Mouse (Mus musculus) embryonic facial prominence, embryonic 12.5 days (tissue): ENCODE data around the gene Itch. TPM values are rescaled to one million over a fixed set of nuclear protein-coding genes. Genes with fewer than 3 reads are reported as not detected.

ENCODE experiments used
- ATAC-seq: fragments of 200-750 bp; cut with Nextera tagmentation; 2 replicates; pipeline ENCODE4 v1.8.0; 2017; ENCODE audit not compliant: insufficient number of reproducible peaks, insufficient read depth, low FRiP score, low TSS enrichment
- H3K27ac ChIP-seq: fragments of 300-500 bp; sonication (generic); 2 replicates; pipeline ENCODE4 v1.5.1; 2016; ENCODE audit warnings: mild to moderate bottlenecking
- H3K27me3 ChIP-seq: fragments of 300-500 bp; sonication (generic); 2 replicates; pipeline ENCODE4 v1.6.1; 2016; ENCODE audit warnings: mild to moderate bottlenecking, moderate library complexity
- H3K36me3 ChIP-seq: fragments of 300-500 bp; sonication (generic); 2 replicates; pipeline ENCODE4 v1.6.1; 2016; ENCODE audit warnings: mild to moderate bottlenecking
- H3K4me1 ChIP-seq: fragments of 300-500 bp; sonication (generic); 2 replicates; pipeline ENCODE4 v1.6.1; 2016
- H3K4me2 ChIP-seq: fragments of 300-500 bp; sonication (generic); replicated peaks from 2 replicates; pipeline ENCODE4 v1.6.1; 2016; ENCODE audit warnings: mild to moderate bottlenecking, moderate library complexity
- H3K4me3 ChIP-seq: fragments of 300-500 bp; sonication (generic); 2 replicates; pipeline ENCODE4 v1.5.1; 2016; ENCODE audit warnings: mild to moderate bottlenecking
- H3K9ac ChIP-seq: fragments of 300-500 bp; sonication (generic); 2 replicates; pipeline ENCODE4 v1.6.1; 2016; ENCODE audit warnings: mild to moderate bottlenecking, moderate library complexity
- H3K9me3 ChIP-seq: fragments of 300-500 bp; sonication (generic); 2 replicates; pipeline ENCODE4 v1.6.1; 2016; ENCODE audit warnings: mild to moderate bottlenecking, moderate library complexity
- WGBS: fragments of 180-500 bp; shearing (Covaris S2); methylation state at CpG from one replicate; pipeline ENCODE4 v1.1.7; 2016; 5-methylcytosine and 5-hydroxymethylcytosine counted together
- polyA plus RNA-seq: library from polyadenylated mRNA; unstranded; fragments of >200 nt; fragmentation: Nextera tagmentation; extraction: Ambion mirVana; gene quantifications from 2 replicates; pipeline ENCODE4 v1.2.1, GENCODE M21; 2016

Itch gene
- polyA plus RNA-seq, 1 experiment from 2014 or later, result 67.0 TPM

- Histone ChIP-seq H3K27ac (no peak overlapping the region), H3K36me3 (no peaks in the 10 kb centered on the region), H3K4me2 (no peak overlapping the region), H3K9me3 (no peaks in the 10 kb centered on the region), H3K4me1 (no peaks in the 10 kb centered on the region), H3K27me3 (no peaks in the 10 kb centered on the region), H3K4me3 (no peak overlapping the region), H3K9ac (no peak overlapping the region)
- no peak for ATAC-seq
- WGBS, result 81% methylated on average over 6 of the region's 6 CpGs
Observed at GRCm38 (mm10) chr2:155271957-155272356, 138.6 kb downstream of the Itch start.

DNA sequence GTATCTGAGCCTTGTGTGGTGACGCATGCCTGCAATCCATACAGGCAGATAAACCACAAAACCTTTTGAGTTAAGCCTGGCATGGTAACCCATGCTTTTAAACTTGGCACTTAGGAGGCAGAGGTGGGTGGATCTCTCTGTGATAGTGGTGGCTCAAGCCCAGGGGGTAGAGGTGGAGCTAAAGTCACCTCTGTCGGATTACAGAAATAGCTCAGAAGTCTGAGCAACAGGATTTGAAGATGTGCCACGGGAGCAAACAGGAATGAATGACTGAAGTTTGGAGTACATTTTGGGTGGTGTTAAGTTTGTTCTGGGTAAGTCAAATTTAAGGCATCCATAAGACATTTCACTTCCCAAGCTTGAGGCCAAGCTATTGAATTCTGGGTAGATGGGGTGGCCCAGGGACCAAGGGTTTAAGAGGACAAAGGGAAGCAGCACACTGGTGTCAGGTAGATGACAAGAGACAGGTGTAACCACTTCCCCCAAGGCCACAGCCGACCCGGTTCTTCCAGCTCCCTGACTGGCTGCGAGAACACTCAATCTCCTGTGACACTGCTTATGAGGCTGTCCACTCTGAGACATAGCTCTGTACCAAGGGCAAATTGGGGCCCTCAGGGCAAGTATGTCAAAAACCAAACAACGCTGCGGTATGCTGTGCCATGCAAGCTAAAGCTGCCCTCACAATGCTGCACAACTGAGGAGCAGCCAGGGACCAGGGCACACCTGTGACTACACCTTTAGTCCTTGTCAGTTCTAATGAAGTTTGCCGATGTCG lies 139.3 kb downstream of the Itch start:
- H3K4me3 ChIP-seq, result no peak overlapping the region
- WGBS, result 69% methylated on average over 10 of the region's 10 CpGs
- no peak overlapping the region for H3K4me2 ChIP-seq
- no peak for ATAC-seq
- no peaks in the 10 kb centered on the region for H3K9me3 ChIP-seq
- no peak overlapping the region for H3K27ac ChIP-seq
- 0 out of 2 replicates have a peak, but pooled peaks cover 3% of the 10 kb centered on the region for H3K4me1 ChIP-seq
- no peaks in the 10 kb centered on the region for H3K36me3 ChIP-seq
- no peak overlapping the region for H3K9ac ChIP-seq
- no peaks in the 10 kb centered on the region for H3K27me3 ChIP-seq

DNA sequence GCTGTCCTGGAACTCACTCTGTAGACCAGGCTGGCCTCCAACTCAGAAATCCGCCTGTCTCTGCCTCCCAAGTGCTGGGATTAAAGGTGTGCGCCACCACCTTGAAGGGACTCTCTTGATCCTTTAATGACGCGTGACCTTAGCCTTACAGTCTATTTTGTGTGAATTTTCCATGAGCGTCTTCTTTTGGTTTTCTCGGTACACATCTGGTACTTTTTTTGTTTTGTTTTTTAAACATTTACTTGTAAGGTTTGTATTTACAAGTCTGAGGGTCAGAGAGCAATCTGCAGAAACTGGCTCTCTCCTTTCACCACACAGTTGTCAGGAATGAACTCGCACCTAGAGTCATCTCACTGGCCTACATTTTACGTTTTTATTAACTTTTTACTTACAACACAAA lies 140.3 kb downstream of the Itch start:
- Histone ChIP-seq H3K4me3 (no peak overlapping the region), H3K36me3 (peaks cover 5% of the 10 kb centered on the region; the same call in 1 of the 2 replicates), H3K9me3 (no peaks in the 10 kb centered on the region), H3K9ac (no peak overlapping the region), H3K27ac (no peak overlapping the region), H3K4me1 (0 out of 2 replicates have a peak, but pooled peaks cover 3% of the 10 kb centered on the region), H3K4me2 (no peak overlapping the region), H3K27me3 (no peaks in the 10 kb centered on the region)
- WGBS, result 87% methylated on average over 8 of the region's 8 CpGs
- no peak for ATAC-seq

DNA sequence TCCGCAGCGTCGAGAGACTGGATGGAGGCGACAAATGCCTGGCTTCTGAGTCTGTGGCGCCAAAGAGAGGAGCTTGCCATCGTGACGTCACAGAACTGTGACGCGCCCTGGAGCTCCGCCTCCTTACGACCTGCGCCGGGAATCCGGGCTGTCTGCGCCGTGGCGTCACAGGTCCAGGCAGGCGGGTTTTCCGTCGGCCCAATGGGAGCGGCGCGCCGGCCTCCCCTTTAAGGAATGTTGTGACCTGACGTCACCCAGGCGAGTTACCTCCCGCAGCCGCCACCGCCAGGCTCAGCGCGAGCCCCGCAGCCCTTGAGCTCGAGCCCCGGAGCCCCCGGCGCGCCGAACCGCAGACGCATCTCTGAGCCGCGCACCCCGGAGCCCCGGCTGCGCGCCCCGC lies 142.9 kb downstream of the Itch start, which contains the start of gene Map1lc3a:
Gene Map1lc3a (plus strand): TSS at position 103 of the 400 bp plus-strand sequence.
- H3K4me1 ChIP-seq, result 0 out of 2 replicates have a peak, but pooled peaks cover 3% of the 10 kb centered on the region
- 2% methylated on average over 47 of the region's 47 CpGs for WGBS
- peaks cover 5% of the 10 kb centered on the region; the same call in 1 of the 2 replicates for H3K36me3 ChIP-seq
- H3K9ac ChIP-seq, result peak within 1 kb of the TSS; percentile 86
- peak within 1 kb of the TSS; percentile 93 for H3K4me3 ChIP-seq
- H3K27me3 ChIP-seq, result no peaks in the 10 kb centered on the region
- peak; percentile 86 for ATAC-seq
- peak within 1 kb of the TSS; percentile 82 for H3K27ac ChIP-seq
- H3K4me2 ChIP-seq, result peak within 1 kb of the TSS; percentile 80
- no peaks in the 10 kb centered on the region for H3K9me3 ChIP-seq

Other genes with a start within 250 kb of the Itch start
- gene Eif2s2, start 240.6 kb upstream of the Itch start, polyA plus RNA-seq, result 108 and 117 TPM in 2 replicates
- gene Gm14226, start 115.2 kb upstream of the Itch start, polyA plus RNA-seq, result 4.9 and 6.0 TPM in 2 replicates
- 74.6 and 82.1 TPM in 2 replicates for gene Ahcy, start 59.0 kb upstream of the Itch start, polyA plus RNA-seq
- 435 and 454 TPM in 2 replicates for gene Dynlrb1, start 103.0 kb downstream of the Itch start, polyA plus RNA-seq
- 232 and 241 TPM in 2 replicates for gene Map1lc3a, start 142.8 kb downstream of the Itch start, polyA plus RNA-seq
- gene Pigu, start 223.9 kb downstream of the Itch start, polyA plus RNA-seq, result 45.1 and 46.1 TPM in 2 replicates
- gene Trp53inp2, start 247.6 kb downstream of the Itch start, polyA plus RNA-seq, result 31.4 and 31.9 TPM in 2 replicates